Mouse (Mus musculus): ENCODE data around the gene Megf11. TPM values are rescaled to one million over a fixed set of nuclear protein-coding genes. Genes with fewer than 3 reads are reported as not detected.
A peak's percentile ranks its signal among the peaks of the same experiment; 100 is the strongest.

Megf11 gene
- polyA plus RNA-seq, 1 experiment from 2014 or later: 18.0 TPM

DNA sequence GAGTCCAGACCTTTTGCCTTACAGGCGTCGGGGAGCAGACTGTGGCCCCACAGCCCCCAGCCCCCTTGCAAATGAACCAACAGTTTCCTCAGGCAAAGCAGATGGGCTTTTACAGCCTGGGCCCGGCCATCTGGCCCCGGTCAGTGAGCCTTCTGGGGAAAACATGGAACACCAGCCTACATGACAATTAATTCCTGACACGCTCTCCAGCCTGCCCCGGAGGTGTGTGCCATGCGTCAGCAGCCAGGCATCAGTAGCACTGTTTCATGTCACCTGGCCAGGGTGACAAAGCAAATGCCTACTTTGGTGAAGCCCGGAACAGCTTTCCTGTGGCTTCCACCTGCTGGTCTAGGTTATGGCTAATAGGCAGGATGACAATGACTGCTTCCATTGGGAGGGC lies 119.5 kb downstream of the Megf11 start:
- ATAC-seq (ENCODE audit: low read depth): no peak
- Histone ChIP-seq H3K4me2 (no peak overlapping the region), H3K4me1 (replicated peaks) (peaks cover 52% of the 10 kb centered on the region), H3K27ac (replicated peaks) (0 out of 2 replicates have a peak overlapping the region, but pooled peaks have one; percentile 15), H3K36me3 (no peaks in the 10 kb centered on the region), H3K9me3 (no peaks in the 10 kb centered on the region), H3K27me3 (no peaks in the 10 kb centered on the region), H3K9ac (no peak overlapping the region), H3K4me3 (no peak overlapping the region)
- 31% methylated on average over 8 of the region's 8 CpGs for WGBS

DNA sequence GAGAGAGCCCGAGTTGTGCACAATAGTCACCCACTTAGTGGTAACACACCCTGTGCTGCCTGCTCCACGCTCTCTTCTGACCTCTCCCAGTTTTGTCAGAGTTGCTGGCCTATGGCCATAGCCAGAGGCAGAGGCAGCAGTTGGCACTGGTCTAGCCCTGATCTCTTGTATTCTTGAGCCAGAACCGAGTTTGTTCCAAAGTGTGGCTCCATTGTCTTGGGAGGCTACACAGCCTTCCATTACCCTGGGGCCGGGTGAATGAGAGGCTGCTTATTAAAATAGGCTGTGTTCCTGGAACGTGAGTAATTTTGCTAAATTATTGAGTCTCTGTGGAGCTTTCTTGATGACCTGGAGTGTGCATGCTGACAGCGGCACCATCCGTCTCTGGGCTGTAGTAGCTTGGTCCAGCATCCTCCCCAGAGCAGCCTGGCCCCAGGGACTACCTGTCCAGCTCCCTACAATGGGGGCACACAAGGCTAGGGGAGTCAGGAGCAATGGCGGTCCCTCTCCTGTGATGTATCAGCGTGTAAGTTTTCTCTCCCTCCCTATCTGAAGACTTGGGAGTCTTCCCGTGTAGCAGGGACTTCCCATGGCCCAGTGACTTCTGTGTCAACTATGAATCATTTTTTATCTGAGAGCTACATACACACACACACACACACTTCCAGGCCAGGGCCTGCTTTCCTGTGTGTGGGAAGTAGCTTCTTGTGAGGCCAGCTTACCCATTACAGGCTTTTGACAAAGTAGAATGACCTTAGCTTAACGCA lies 121.2 kb downstream of the Megf11 start:
- no peak overlapping the region for H3K4me3 ChIP-seq
- no peaks in the 10 kb centered on the region for H3K9me3 ChIP-seq
- H3K4me1 ChIP-seq (replicated peaks): peaks cover 49% of the 10 kb centered on the region
- no peak overlapping the region for H3K4me2 ChIP-seq
- no peaks in the 10 kb centered on the region for H3K36me3 ChIP-seq
- ATAC-seq (ENCODE audit: low read depth): no peak
- no peaks in the 10 kb centered on the region for H3K27me3 ChIP-seq
- WGBS: 52% methylated on average over 11 of the region's 11 CpGs
- H3K9ac ChIP-seq: no peak overlapping the region
- H3K27ac ChIP-seq (replicated peaks): 0 out of 2 replicates have a peak overlapping the region, but pooled peaks have one; percentile 23

DNA sequence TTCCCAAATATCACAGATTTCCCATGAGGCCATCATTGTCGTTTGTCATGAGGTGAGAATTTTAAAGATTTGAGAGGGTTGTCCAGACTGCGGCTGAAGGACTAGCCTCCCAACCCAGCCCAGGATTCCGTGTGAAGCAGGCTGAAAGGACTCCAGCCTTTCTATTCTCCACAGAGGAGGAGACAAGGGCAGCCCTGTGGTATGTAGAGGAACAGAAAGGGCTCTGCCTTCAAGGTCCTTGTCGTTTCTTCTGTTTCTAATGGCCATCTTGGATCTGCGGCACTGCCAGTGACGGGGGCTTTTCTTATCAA lies 121.7 kb downstream of the Megf11 start:
- no peaks in the 10 kb centered on the region for H3K36me3 ChIP-seq
- no peak overlapping the region for H3K27ac ChIP-seq (replicated peaks)
- no peaks in the 10 kb centered on the region for H3K27me3 ChIP-seq
- peaks cover 49% of the 10 kb centered on the region for H3K4me1 ChIP-seq (replicated peaks)
- no peak overlapping the region for H3K9ac ChIP-seq
- no peak for ATAC-seq (ENCODE audit: low read depth)
- H3K9me3 ChIP-seq: no peaks in the 10 kb centered on the region
- H3K4me3 ChIP-seq: no peak overlapping the region
- 49% methylated on average over 6 of the region's 6 CpGs for WGBS
- no peak overlapping the region for H3K4me2 ChIP-seq

DNA sequence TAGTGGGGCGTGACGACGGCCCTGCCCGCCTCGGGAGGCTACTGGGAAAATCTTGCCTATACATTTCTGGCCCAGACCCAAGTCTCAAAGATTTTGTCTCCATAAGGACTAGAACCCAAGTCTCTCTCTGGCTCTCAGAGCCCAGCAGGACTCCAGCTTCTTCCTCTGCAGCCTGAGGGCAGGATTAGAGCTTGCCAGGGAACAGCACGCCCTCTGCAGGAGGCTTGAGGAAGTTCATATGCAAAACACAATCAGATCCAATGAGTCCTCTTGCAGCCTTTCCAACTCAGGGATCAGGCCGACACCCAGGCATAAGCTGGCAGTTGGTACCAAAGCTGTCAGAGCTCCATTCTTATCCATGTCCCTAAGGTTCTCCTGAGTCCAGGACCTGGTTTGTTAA lies 122.6 kb downstream of the Megf11 start:
- no peak overlapping the region for H3K27ac ChIP-seq (replicated peaks)
- H3K36me3 ChIP-seq: no peaks in the 10 kb centered on the region
- H3K9ac ChIP-seq: no peak overlapping the region
- H3K4me3 ChIP-seq: no peak overlapping the region
- ATAC-seq (ENCODE audit: low read depth): no peak
- no peak overlapping the region for H3K4me2 ChIP-seq
- peaks cover 7% of the 10 kb centered on the region; the same call in 1 of the 2 replicates for H3K27me3 ChIP-seq
- H3K9me3 ChIP-seq: no peaks in the 10 kb centered on the region
- peaks cover 49% of the 10 kb centered on the region for H3K4me1 ChIP-seq (replicated peaks)
- WGBS: 10% methylated on average over 7 of the region's 7 CpGs

DNA sequence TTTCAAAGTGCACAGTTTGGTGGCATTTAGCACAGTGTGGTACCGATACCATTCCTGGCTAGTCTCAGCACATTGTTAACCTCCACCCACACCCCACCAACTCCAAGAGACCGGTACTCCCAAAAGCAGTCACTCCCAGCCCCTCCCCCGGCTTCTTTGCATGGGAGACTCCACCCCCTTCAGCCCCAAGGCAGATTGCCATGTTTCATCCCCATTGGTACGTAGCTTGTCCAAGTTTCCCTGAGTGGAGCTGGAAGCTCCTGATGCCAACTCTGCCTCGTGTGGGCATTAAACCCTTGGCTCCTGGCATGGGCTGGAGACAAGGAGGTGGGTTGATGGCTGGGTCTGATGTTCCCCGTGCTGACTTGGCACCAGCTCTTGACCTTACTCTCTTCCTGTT lies 129.4 kb downstream of the Megf11 start:
- H3K36me3 ChIP-seq: no peaks in the 10 kb centered on the region
- WGBS: 54% methylated on average over 6 of the region's 6 CpGs
- no peak overlapping the region for H3K27ac ChIP-seq (replicated peaks)
- H3K9ac ChIP-seq: no peak overlapping the region
- H3K4me3 ChIP-seq: no peak overlapping the region
- H3K9me3 ChIP-seq: no peaks in the 10 kb centered on the region
- no peak for ATAC-seq (ENCODE audit: low read depth)
- H3K27me3 ChIP-seq: peaks cover 10% of the 10 kb centered on the region; the same call in 1 of the 2 replicates
- H3K4me1 ChIP-seq (replicated peaks): no peaks in the 10 kb centered on the region
- no peak overlapping the region for H3K4me2 ChIP-seq

DNA sequence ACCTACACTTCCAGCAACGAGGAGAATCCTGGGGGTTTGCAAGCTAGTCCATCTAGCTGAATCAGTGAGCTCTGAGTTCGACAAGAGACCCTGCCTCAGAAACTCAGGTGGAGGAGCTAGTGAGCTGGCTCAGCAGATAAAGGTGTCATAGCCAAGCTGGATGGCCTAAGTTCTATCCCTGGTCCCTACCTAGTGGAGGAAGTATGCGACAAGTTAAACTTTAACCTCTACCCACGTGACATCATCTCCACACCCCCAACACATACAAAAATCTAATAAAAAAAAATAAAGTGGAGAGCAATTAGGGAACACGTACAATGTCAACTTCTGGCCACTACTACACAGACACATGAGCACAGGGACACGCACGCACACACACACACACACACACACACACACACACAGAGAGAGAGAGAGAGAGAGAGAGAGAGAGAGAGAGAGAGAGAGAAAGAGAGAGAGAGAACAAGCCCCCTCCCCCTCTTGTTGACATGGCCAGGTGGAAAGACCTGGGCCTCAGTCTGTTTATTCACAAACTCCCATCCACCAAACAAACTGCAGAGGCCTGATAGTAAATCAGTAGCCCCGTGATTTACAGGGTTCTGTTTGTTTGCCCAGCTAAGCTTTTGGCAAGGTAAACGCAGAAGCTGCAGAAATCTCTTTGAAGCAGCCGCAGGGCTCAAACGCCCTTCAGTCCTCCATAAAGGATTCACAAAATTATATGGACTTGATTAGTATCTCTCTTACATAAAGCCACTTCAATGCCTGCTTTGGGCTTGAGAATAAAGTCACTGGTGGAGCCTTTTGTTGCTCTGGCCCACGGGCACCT lies 134.7 kb downstream of the Megf11 start:
- no peaks in the 10 kb centered on the region for H3K36me3 ChIP-seq
- H3K27me3 ChIP-seq: peaks cover 11% of the 10 kb centered on the region; the same call in 1 of the 2 replicates
- no peak overlapping the region for H3K27ac ChIP-seq (replicated peaks)
- no peak overlapping the region for H3K4me2 ChIP-seq
- H3K9ac ChIP-seq: no peak overlapping the region
- no peak overlapping the region for H3K4me3 ChIP-seq
- H3K4me1 ChIP-seq (replicated peaks): peaks cover 33% of the 10 kb centered on the region
- no peak for ATAC-seq (ENCODE audit: low read depth)
- WGBS: 48% methylated on average over 12 of the region's 12 CpGs
- H3K9me3 ChIP-seq: no peaks in the 10 kb centered on the region

DNA sequence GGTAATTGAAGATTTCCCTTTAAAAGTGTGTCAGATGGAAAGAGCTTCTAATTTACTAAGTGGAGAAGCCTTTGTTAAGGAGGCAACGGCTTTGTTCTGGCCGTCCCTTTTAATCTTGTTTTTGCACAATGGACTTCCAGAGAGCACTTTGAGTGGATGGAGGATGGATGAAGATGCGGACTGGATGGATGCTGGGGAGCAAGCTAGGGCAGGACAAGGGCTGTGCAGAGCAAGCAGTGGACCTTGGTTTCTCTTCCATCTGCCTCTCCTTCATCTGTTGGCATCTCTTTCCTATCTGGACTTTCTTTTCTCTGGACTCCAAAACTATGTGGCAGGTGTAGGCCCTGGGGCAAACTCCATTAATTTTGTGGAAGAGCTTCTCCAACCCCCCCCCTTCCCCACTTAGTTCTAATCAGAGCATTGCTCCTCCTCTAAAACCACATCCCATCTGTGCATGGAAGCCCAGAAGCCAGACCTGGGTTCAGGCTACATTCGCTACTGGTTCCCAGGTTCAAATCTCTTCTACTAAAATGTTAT lies 135.4 kb downstream of the Megf11 start:
- H3K9me3 ChIP-seq: no peaks in the 10 kb centered on the region
- peaks cover 33% of the 10 kb centered on the region for H3K4me1 ChIP-seq (replicated peaks)
- no peak for ATAC-seq (ENCODE audit: low read depth)
- peaks cover 12% of the 10 kb centered on the region; the same call in 1 of the 2 replicates for H3K27me3 ChIP-seq
- no peak overlapping the region for H3K4me2 ChIP-seq
- H3K9ac ChIP-seq: no peak overlapping the region
- no peak overlapping the region for H3K27ac ChIP-seq (replicated peaks)
- no peaks in the 10 kb centered on the region for H3K36me3 ChIP-seq
- WGBS: 29% methylated on average over 4 of the region's 4 CpGs
- H3K4me3 ChIP-seq: no peak overlapping the region

DNA sequence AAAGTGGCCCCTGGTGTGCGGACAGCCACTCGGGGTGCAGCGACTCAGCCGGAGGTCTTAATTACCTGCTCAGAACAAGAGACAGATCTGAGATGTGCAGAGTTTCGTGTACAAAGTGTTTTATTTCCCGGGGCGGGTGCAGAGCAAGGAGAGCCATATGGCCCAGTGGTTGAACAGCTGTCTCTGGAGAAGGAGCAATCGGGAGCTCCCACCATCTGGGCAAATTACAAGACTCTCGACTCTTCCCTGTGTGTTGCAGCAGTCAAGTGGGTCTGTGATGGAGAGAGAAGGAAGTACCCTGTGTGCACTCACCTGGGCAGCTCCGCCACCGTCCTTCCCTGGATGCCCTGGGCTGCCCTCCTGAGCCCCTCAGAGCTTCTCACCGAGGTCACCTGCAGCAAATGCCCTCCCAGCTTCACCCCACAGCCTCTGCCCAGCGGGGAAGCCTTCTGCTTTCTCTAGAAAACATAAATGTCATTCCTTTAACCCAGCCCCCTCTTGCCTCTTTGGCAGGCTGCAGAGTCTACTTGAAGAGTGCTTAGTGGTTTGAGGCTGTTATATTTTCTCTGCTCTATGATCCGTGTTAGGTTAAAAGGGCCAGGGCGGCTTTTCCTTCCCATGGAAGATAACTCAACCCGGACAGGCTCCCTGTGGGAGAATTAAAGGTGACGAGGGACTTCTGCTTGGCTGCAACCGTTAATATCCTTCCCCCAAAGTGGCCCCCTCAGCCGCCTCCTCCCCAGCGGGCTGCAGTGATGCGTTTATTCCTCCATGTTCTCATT lies 138.0 kb downstream of the Megf11 start:
- H3K4me3 ChIP-seq: no peak overlapping the region
- no peaks in the 10 kb centered on the region for H3K36me3 ChIP-seq
- H3K9me3 ChIP-seq: no peaks in the 10 kb centered on the region
- H3K4me1 ChIP-seq (replicated peaks): peaks cover 33% of the 10 kb centered on the region
- ATAC-seq (ENCODE audit: low read depth): peak; percentile 61; the same call in 1 of the 2 replicates
- no peak overlapping the region for H3K4me2 ChIP-seq
- H3K27me3 ChIP-seq: peaks cover 10% of the 10 kb centered on the region; the same call in 1 of the 2 replicates
- H3K9ac ChIP-seq: no peak overlapping the region
- H3K27ac ChIP-seq (replicated peaks): peak overlapping the region; percentile 64
- 34% methylated on average over 21 of the region's 21 CpGs for WGBS

DNA sequence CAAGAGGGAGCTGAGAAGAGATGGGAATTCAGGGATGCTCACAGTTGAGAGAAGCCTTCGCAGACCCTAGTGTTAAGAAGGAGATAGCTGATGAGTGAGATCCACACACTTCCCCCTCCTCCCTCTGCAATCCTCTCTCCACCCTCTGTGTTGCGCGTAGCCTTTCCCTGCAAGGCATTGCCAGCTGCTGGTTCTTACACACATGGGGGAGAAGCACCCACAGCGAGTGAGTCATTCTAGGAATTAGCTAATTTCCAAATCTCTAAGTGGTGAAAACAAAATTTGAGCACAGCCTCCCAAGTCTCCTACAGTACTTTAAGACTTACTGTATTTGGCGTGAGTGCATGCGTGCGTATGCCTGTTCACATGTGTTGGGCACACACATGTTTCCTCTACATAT lies 142.6 kb downstream of the Megf11 start:
- Histone ChIP-seq H3K4me1 (replicated peaks) (peaks cover 34% of the 10 kb centered on the region), H3K27ac (replicated peaks) (no peak overlapping the region), H3K27me3 (peaks cover 9% of the 10 kb centered on the region; the same call in 1 of the 2 replicates), H3K9ac (no peak overlapping the region), H3K9me3 (no peaks in the 10 kb centered on the region), H3K36me3 (no peaks in the 10 kb centered on the region), H3K4me3 (no peak overlapping the region), H3K4me2 (no peak overlapping the region)
- WGBS: 92% methylated on average over 7 of the region's 7 CpGs
- no peak for ATAC-seq (ENCODE audit: low read depth)

DNA sequence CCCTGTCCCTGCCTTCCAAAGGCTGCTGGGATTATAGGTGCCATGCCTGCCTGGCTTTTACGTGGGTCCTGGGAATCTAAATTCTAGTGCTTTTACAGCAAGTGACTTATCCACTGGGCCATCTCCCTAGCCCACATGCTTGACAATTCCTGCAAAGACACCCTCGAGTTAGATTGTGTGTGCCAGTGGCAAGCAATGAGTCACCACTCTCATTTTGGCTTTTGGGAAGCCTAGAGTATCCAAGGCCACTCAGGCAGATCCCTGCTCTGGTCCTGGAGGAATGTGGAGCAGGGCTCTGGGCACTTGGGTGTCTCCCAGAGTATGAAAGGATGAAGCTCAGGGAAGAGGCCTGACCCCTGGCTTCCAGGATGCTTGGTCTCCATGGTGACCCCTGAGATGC lies 143.2 kb downstream of the Megf11 start:
- no peak overlapping the region for H3K4me3 ChIP-seq
- ATAC-seq (ENCODE audit: low read depth): no peak
- H3K4me1 ChIP-seq (replicated peaks): peaks cover 33% of the 10 kb centered on the region
- no peaks in the 10 kb centered on the region for H3K36me3 ChIP-seq
- no peak overlapping the region for H3K9ac ChIP-seq
- WGBS: 70% methylated on average over 2 of the region's 2 CpGs
- H3K4me2 ChIP-seq: no peak overlapping the region
- no peaks in the 10 kb centered on the region for H3K9me3 ChIP-seq
- H3K27me3 ChIP-seq: peaks cover 9% of the 10 kb centered on the region; the same call in 1 of the 2 replicates
- no peak overlapping the region for H3K27ac ChIP-seq (replicated peaks)

DNA sequence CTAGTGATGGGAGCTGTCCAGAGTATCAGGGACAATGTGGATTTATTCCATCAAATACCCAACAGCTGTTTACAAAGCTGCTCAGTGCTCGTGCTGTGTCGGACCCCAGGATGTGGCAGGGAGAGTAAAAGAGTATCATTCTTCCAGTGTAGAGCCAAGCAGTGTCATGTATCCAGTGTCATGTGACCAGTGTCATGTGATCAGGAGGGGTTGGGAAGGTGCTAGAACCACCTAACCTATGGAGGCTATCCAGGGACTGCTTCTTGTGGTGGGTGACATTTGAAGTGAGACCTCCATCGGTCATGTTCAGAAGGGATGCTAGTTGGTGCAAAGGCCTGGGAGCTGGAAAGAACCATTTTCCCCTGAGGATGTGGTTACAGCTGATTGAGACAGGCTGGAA lies 146.5 kb downstream of the Megf11 start:
- 76% methylated on average over 3 of the region's 3 CpGs for WGBS
- Histone ChIP-seq H3K27me3 (peaks cover 3% of the 10 kb centered on the region; the same call in 1 of the 2 replicates), H3K4me3 (no peak overlapping the region), H3K9ac (no peak overlapping the region), H3K4me2 (no peak overlapping the region), H3K9me3 (no peaks in the 10 kb centered on the region), H3K4me1 (replicated peaks) (peaks cover 38% of the 10 kb centered on the region), H3K27ac (replicated peaks) (no peak overlapping the region), H3K36me3 (no peaks in the 10 kb centered on the region)
- no peak for ATAC-seq (ENCODE audit: low read depth)

Data from neural tube, embryonic 13.5 days (tissue).